Mouse (Mus musculus) thymus, adult 2 months (tissue): ENCODE measurements at regions not wholly inside any gene's neighbourhood (a gene's known extent, or its start where the extent isn't known, plus 50 kb on each side); places are given as distances from the start of the nearest gene placed in this dataset.

ENCODE experiments used
- CTCF ChIP-seq: fragments of 200-500 bp; IDR thresholded peaks from 2 replicates; pipeline ENCODE4 v1.5.1; 2012; ENCODE audit warnings: mild to moderate bottlenecking, control low read depth, low read length, moderate library complexity, borderline replicate concordance; ENCODE audit not compliant: control insufficient read depth, poor library complexity, insufficient read depth; ENCODE audit errors: extremely low read depth
- POLR2A ChIP-seq: fragments of 200-500 bp; IDR thresholded peaks from 2 replicates; pipeline ENCODE4 v1.6.1; 2012; ENCODE audit warnings: mild to moderate bottlenecking, low read length, control low read depth, moderate library complexity; ENCODE audit not compliant: control insufficient read depth, poor library complexity, insufficient read depth; ENCODE audit errors: extremely low read depth

DNA sequence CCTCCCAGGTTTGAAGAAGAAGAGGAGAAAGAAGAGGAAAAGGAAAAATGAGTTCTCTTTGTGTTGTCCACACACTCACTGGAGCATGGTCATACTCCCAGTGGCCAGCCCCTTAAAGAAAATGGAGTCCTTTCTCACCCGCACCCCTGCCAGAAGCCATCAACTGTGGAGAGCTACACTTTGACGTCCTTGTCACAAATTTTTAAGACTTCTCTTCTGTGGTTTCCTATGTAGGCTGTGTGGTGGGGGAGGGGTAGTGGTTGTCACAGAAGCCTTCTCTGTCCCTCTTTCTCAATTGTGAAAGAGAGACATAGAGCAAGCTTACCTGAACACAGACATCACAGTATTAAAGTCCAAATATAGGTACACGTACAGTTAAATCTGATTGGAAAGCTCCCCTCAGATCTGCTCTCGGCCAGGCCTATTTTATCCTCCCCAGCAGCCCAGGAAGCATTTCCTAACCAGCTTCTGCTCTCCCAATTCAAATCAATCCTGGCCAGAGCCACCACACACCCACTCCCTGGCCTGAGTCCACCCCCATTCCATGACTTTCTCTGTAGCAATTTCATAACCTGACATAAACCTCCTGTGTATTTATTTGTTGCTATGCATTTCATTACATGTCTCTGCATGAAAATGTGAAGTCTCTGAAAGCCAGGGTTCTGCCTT, 192.3 kb upstream of the Mctp2 start:
- no peak for TF ChIP-seq CTCF
- TF ChIP-seq POLR2A: no peak
